Mouse (Mus musculus) regulatory T cell (primary cell): ENCODE results near the gene Hist1h3i.

Source experiments
- in situ Hi-C: fragments of 300-600 bp; cut with MboI, MseI; formaldehyde crosslinking; loops from one replicate; pipeline ENCODE4 v1.15.1; 2025; ENCODE audit warnings: high pct_unique_total_duplicates

Hist1h3i gene

DNA sequence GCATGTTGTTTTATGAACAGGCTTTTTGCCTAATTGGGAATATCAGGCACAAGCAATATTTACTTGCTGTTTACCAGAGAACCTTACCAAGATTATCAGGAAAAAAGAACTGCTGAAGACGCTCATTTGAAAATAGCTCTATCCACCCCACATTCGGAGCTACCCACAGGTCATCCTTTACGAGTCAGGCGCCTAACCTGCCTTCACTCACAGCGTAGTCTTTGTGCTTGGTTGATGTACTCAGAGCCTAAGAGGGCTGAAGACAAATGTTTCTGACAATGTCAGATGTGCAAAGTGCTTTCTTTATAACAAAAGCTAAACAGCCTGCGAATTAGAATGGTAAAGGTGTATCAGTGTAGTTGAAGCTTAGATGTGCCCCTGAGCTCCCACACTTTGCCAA lies 1.1 kb upstream of the Hist1h3i start:
- in situ Hi-C loops, result loop anchor here (25.0 kb wide), 1 partner anchor 1953 kb away; the partner anchor contains the start of genes Hist1h1c, Hist1h2bb and Hist1h3c

DNA sequence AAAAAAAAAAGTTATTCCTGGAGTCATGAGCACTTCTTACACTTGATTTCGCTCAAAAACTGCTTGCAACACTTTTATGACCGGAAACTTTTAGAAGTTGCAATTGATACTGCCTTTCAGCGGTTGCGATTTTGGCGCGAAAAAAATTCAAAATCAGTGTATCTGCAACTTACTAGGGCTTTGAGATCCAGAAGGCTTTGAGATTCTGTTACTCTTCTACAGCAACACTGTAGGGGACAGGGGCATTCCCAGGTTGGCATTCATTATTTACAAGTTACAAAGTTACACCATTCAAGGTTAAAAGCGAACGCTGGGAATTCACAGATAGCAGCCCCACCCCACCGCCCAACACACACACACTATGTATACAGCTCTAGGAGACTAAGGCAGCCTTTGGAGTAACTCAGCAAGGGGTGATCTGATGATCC lies 578 bp upstream of the Hist1h3i start:
- in situ Hi-C loops, result loop anchor here (25.0 kb wide), 1 partner anchor 1954 kb away; the partner anchor contains the start of genes Hist1h1c, Hist1h2bb and Hist1h3c

DNA sequence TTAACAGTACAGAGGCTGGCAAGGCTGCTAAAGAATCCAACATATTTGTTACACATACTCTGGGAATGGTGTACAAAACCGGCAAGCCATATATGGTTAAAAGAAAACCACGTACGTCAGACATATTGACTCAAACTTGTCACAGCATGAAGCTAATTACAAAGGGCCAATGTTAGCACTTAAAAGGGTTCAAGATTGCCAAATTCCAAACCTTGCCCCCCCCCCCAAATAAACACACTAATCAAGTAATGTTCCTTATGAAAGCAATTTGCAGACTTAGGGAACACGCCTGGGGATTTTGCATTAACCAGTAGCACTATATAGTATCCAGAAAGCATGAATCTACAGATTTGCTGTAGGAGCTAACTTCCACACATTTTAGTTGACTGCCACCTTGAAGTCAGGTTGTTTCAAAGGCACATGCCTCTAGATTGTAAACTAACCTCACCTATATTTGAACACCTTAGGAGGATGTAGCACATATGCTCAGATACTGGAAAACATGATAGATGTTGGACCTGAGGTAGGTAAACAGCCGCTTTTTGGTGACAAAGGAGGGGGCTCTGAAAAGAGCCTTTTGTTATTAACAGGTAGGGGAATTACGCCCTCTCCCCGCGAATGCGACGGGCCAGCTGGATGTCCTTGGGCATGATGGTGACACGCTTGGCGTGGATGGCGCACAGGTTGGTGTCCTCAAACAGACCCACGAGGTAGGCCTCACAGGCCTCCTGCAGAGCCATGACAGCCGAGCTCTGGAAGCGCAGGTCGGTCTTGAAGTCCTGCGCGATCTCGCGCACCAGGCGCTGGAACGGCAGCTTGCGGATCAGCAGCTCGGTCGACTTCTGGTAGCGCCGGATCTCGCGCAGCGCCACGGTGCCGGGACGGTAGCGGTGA lies 562 bp downstream of the Hist1h3i start:
- in situ Hi-C loops, result loop anchor here (25.0 kb wide), 1 partner anchor 1955 kb away; the partner anchor contains the start of genes Hist1h1c, Hist1h2bb and Hist1h3c

DNA sequence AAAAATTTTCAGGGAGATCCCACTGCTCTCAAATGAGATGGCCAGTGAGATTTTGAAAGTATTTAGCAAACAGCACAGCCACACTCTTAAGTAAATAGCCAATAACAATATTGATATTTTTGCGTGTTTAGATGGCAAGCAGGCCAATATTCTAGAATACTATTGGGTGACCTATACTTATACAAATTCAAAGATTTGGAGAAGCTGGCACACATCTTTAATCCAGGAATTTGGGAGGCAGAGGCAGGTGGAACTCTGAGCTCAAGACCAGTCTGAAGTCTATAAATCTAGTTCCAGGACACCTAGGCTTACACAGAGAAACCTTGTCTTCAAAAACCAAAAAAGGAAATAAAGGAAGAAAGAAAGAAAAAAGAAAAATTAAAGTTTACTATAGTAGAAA lies 1.5 kb downstream of the Hist1h3i start:
- in situ Hi-C loops, result loop anchor here (25.0 kb wide), 1 partner anchor 1956 kb away; the partner anchor contains the start of genes Hist1h1c, Hist1h2bb and Hist1h3c

DNA sequence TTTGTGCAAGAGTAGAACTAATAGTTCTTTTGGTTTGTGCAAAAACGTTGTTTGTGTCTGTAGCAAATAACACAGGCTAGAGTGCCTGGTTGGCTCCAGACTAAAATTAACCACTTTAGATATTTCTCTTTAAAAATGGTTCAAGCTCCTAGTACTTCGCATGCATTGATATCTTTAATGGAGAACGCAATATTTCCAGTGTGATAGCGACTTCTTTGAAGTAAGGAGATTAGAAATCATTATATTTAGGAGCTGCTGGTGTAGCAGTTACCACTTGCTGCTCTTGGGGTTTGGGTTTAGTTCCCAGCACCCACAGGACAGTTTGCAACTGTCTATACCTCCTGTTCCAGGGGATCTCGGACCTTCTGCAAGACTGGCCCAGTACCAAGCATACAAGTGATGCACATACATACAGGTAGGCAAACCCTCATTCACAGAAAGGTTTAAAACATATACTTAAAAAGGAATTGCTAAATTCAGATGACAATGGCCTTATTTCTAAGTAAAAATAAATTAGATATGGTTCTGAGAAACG lies 2.1 kb downstream of the Hist1h3i start:
- in situ Hi-C loops, result loop anchor here (25.0 kb wide), 1 partner anchor 1956 kb away; the partner anchor contains the start of genes Hist1h1c, Hist1h2bb and Hist1h3c

DNA sequence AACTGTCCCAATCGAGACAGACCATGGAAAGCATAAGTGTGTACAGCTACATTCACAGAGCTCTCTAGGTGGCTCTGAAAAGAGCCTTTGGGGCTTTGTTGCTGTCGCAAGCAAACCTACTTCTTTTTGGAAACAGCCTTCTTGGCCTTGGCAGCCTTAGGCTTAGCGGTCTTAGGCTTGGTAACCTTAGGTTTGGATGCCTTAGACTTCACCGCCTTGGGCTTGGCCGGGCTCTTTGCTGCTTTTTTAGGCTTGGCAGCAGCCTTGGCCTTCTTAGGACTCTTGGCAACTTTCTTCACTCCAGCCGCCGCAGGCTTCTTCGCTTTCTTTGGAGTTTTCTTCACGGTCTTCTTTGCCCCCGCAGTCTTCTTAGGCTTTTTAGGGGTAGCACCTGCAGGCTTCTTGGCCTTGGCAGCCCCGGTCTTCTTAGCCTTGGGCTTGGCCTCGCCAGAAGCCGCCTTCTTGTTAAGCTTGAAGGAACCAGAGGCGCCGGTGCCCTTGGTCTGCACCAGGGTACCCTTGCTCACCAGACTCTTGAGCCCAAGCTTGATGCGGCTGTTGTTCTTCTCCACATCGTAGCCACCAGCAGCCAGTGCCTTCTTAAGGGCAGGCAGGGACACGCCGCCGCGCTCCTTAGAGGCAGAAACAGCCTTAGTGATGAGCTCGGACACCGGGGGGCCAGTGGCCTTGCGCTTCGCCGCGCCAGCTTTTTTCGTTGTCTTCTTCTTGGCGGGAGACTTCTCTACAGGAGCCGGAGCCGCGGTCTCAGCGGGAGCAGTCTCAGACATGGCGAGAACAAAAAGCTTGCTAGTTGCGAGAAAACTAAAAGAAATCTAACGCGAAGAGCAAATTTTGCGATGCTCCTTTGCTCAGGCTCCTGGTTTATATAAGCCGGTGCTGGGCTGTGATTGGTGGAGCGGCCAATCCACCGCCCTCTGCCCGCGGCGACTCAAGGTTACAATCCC lies 3.1 kb downstream of the Hist1h3i start, which contains the start of gene Hist1h1b:
TSS of gene Hist1h1b (minus strand) at position 859 of the 965 bp plus-strand sequence.
- in situ Hi-C loops, result loop anchor here (25.0 kb wide), 1 partner anchor 1957 kb away; the partner anchor contains the start of genes Hist1h1c, Hist1h2bb and Hist1h3c

DNA sequence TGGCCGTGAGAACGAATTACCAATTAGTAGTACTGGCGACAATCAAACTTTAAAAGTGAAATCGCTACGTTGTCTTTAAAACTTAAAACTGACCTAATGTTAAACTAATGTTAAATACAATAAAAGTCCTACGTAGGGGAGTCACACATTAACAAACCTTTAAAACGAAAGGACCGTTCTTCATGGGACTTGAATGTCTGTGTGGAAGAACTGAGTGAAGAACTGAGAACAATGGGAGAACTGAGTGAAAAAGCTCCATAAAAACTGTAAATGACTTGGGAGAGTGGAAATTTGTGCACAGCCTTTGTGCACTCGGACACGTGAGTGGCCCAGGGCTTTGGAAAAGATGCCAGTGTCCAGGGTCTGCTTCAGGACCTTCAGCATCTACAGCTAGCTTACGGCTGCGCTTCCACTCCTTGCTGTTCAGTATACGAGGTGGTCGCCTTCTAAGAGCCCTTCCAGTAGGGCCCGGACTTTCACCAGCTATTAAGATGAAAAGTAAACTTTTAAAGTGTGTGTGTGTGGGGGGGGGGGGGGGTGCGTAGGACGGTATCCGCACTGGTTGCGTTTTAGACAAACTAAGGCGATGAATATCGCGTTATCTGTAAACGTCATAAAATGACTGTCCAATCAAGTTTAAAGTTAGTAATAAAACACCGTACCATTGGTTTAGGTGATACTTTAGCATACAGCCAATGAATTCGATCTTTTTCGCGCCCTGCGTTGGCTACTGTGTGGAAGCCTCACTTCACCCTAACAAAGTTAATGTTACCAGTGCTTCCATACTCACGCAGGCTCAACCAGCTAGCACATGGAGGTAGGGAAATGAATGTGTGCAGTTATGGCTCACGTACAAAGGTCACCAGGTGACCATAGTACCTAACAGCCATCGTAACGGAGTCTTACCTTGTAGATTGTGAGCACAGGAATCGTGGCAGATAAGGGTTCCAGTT lies 4.1 kb downstream of the Hist1h3i start:
- in situ Hi-C loops, result loop anchor here (25.0 kb wide), 1 partner anchor 1958 kb away; the partner anchor contains the start of genes Hist1h1c, Hist1h2bb and Hist1h3c

DNA sequence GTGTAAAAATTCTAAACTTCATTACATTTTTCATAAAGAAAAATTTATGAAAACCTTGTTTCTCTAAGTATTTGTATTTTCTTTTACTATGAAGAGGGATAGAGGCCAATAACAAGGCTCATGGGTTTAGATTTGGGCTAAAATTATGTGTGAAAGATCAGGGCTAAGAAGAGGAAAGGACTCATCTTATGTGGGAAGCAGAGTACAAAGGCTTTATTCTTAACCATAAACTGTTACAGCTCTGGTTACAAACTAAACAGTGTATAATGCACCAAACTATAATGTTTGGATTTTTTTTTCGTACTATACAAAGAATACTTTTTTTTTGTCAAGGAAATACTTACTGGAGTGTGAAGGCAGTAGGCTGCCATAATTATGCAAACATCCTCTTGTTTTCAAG lies 27.5 kb downstream of the Hist1h3i start:
- in situ Hi-C loops, result no loop called here

DNA sequence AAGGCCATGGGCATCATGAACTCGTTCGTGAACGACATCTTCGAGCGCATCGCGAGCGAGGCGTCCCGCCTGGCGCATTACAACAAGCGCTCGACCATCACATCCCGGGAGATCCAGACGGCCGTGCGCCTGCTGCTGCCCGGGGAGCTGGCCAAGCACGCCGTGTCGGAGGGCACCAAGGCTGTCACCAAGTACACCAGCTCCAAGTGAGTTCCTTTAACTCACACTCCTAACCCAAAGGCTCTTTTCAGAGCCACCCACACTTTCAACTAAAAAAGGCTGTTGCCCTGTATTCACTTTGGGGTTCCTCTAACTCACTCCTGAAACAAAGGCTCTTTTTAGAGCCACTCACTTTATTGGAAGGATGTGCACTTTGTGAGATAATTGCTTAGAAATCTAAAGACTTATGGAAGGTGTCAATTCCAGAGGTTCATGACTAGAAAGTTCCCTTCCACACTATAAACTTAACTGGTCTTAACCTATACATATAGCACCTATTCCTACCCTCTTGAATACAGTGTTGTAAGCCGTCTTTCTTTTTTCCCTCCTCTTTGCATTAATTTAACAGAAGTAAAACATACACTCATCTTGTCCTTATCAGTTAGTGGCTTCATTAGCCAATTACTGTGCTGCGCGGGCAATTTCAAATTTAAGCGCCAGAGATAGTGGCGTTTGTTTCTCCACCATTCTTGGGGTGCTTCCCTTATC lies 28.7 kb downstream of the Hist1h3i start:
- in situ Hi-C loops, result loop anchor here (5.0 kb wide), 1 partner anchor 37 kb away; the partner anchor contains the start of genes Hist1h2ai, Hist1h2bl and Hist1h3h

DNA sequence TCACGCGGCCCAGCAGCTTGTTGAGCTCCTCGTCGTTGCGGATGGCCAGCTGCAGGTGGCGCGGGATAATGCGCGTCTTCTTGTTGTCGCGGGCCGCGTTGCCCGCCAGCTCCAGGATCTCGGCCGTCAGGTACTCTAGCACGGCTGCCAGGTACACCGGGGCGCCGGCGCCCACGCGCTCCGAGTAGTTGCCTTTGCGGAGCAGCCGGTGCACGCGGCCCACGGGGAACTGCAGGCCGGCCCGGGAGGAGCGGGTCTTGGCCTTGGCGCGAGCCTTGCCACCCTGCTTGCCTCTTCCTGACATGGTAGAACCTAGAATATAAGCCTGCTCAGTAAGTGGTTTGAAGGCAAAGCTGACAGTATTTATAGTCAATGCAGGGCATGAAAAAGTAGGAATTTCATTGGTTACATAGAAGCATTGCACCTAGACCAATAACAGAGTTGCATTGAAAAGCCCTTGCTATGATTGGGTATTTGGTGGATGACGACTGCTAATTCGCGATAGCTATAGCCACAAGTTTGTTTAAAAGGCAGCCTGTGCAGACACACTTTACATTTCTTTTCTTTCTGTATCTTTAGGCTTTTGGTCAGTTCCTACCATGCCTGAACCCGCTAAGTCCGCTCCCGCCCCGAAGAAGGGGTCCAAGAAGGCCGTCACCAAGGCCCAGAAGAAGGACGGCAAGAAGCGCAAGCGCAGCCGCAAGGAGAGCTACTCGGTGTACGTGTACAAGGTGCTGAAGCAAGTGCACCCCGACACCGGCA lies 29.5 kb downstream of the Hist1h3i start, which contains the start of the genes Hist1h2ak and Hist1h2bn:
TSS of gene Hist1h2ak (minus strand) at position 304 of the 762 bp plus-strand sequence.
TSS of gene Hist1h2bn (plus strand) at position 600 of the 762 bp plus-strand sequence.
- in situ Hi-C loops, result loop anchor here (5.0 kb wide), 1 partner anchor 36 kb away; the partner anchor contains the start of genes Hist1h2ai, Hist1h2bl and Hist1h3h

DNA sequence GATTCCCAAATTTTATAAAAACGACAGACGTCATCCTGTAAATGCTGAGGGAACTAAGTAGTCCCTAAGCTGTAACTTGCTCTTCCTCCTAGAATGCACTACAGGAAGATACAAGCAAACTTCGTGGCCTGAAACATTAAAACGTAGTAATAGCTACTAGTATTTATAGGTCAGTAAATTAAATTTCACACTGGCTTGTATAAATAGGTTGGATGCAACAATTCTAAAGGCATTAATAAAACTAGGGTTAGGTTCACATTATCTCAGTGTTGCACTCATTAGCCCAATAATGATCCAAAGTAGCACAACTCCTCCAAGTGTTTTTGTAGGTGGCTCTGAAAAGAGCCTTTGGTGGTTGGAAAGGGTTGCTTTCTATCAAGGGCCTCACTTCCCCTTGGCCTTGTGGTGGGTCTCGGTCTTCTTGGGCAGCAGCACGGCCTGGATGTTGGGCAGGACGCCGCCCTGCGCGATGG lies 30.1 kb downstream of the Hist1h3i start:
- in situ Hi-C loops, result loop anchor here (5.0 kb wide), 1 partner anchor 36 kb away; the partner anchor contains the start of genes Hist1h2ai, Hist1h2bl and Hist1h3h

DNA sequence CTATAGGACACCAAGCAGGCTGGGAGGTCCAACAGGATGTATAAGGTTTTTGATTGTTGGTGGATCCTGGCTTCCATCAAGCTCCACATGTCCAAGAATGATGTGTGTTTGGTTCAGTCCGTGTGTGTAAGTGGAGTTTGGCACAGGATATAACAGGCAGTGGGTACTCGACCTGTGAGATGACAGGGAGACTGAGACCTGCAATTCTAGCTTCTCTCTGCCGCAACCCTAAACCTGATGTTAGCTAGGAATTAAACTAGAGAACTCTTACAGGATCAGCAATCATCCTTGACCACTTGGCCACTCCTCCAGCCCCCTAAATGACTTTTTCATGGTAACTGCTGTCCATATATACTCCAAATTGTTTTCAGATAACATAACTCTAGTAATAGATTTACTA lies 30.8 kb downstream of the Hist1h3i start:
- in situ Hi-C loops, result loop anchor here (5.0 kb wide), 1 partner anchor 35 kb away; the partner anchor contains the start of genes Hist1h2ai, Hist1h2bl and Hist1h3h

DNA sequence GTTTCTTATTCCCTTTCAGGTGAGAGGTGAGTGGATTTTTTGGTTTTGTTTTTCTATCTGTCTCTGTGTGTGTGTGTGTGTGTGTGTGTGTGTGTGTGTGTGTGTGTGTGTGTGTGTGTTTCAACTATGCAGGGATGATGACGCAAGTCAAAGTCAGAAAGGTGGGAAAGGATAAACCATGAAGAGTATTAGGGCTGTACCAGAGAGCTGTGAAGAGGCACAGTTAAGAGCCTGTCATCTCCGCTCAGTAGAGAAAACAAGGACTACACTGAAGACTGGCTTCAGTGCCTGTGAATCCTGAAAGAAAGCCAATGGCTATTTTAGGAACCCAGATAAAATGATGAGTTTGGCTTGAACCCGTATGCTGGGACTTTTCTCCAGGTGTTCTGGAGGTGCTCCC lies 31.3 kb downstream of the Hist1h3i start:
- in situ Hi-C loops, result loop anchor here (5.0 kb wide), 1 partner anchor 35 kb away; the partner anchor contains the start of genes Hist1h2ai, Hist1h2bl and Hist1h3h

DNA sequence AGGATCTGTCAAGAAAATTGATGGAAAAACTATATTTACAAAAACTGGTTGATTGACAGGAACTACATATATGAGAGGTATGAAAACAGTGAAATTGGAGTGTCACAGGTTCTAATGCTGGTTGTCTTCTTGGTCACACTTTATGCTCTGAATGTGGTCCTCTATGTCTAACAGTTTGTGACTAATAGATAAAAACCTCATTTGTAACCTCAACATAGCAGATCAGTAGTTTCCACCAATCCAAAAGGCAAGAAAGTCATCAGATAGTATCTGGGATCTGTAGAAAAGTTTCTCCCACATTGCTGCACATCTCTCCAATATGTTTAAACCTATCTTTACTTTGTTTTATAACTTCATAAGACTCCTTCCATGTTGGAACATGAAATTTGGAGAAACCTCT lies 31.8 kb downstream of the Hist1h3i start:
- in situ Hi-C loops, result loop anchor here (5.0 kb wide), 1 partner anchor 34 kb away; the partner anchor contains the start of genes Hist1h2ai, Hist1h2bl and Hist1h3h

DNA sequence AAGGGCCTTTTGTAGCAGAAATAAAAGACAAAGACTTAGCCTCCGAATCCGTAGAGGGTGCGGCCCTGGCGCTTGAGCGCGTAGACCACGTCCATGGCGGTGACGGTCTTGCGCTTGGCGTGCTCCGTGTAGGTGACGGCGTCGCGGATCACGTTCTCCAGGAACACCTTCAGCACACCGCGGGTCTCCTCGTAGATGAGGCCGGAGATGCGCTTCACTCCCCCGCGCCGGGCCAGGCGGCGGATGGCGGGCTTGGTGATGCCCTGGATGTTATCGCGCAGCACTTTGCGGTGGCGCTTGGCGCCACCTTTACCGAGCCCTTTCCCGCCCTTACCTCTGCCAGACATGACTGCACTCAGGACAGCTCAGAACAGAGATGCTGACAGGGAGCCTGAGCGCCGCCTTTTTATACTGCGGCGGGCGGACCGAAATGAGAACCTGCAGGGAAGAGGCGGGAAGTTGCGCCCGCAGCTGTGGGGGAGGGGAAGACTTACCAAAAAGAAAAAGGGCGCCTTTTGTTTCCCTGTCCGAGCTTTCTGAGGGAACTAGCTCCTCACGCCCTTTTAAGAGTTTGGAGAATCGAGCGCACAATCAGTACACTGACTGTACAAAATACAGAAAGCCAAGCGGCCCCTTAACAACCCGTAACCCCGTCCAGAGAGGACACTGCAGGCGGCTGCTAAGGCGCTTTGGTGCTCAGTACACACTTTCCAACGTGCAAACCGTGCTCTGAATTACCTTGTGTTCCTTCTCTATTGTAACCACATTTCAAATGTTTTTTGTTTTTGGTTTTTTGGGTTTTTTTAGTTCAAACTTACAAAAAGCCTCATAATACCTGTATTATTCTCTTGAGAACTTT lies 32.8 kb downstream of the Hist1h3i start, which contains the start of gene Hist1h4k:
TSS of gene Hist1h4k (minus strand) at position 347 of the 859 bp plus-strand sequence.
- in situ Hi-C loops, result loop anchor here (5.0 kb wide), 1 partner anchor 33 kb away; the partner anchor contains the start of genes Hist1h2ai, Hist1h2bl and Hist1h3h
